Mouse (Mus musculus): ENCODE results near the gene Scap. TPM values are rescaled to one million over a fixed set of nuclear protein-coding genes. Genes with fewer than 3 reads are reported as not detected.
A peak's percentile ranks its signal among the peaks of the same experiment; 100 is the strongest.
"Not testable (repeated sequence)": the region's sequence is repeated elsewhere in the genome, so short reads cannot be mapped to it uniquely, and the experiment has no call there.

Gene Scap
- polyA plus RNA-seq, 1 experiment from 2014 or later = 38.8 TPM

DNA sequence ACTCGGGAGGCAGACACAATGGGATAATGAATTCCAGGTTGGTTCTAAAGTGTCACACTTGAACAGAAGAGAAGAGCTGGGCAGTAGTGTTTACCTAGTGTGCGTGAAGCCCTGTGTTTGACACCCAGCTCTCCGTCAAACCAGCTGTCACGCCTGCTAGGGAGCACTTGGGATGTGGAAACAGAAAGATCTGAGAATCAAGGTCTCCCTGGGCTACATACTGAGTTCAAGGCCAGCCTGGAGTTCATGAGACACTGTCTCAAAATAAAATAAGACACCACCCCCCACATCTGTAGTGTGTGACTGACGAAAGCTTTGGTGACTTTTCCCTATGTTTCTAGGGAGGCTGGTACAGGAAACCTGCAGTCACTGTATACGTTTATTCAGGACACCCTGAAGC, 17.7 kb upstream of the Scap start:
- H3K36me3 ChIP-seq = peaks cover 87% of the 10 kb centered on the region
- no peaks in the 10 kb centered on the region for H3K27me3 ChIP-seq
- no peak overlapping the region for H3K4me2 ChIP-seq
- WGBS = 71% methylated on average over 6 of the region's 6 CpGs
- no peak overlapping the region for H3K4me3 ChIP-seq (replicated peaks)
- no peak overlapping the region for H3K27ac ChIP-seq
- no peaks in the 10 kb centered on the region for H3K4me1 ChIP-seq
- H3K9me3 ChIP-seq (replicated peaks) = no peaks in the 10 kb centered on the region
- H3K9ac ChIP-seq = no peak overlapping the region
- no peak for ATAC-seq (replicated peaks; ENCODE audit: low FRiP score)

DNA sequence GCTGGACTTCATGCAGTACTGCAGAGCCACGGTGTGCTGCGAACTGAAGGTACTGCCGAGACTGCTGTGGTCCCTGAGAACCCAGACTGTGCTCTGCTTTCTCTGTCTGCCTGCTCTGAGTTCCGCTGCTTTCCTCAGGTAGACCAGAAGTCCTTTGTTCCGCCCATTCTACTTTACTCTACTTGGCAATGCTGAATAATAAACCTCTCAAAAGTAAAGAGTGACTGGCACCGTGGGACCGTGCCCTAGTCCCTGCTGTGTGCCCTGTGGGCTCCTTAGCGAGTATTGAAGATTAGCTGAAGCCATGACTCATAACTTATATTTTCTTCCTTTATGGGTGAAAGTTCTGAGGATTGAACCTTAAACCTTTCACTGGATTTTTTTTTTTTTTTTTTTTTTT, 17.2 kb upstream of the Scap start:
- no peaks in the 10 kb centered on the region for H3K9me3 ChIP-seq (replicated peaks)
- no peak for ATAC-seq (replicated peaks; ENCODE audit: low FRiP score)
- H3K36me3 ChIP-seq = peaks cover 87% of the 10 kb centered on the region
- 98% methylated on average over 8 of the region's 8 CpGs for WGBS
- no peak overlapping the region for H3K9ac ChIP-seq
- H3K4me1 ChIP-seq = no peaks in the 10 kb centered on the region
- H3K27me3 ChIP-seq = no peaks in the 10 kb centered on the region
- H3K4me2 ChIP-seq = no peak overlapping the region
- H3K27ac ChIP-seq = no peak overlapping the region
- no peak overlapping the region for H3K4me3 ChIP-seq (replicated peaks)

DNA sequence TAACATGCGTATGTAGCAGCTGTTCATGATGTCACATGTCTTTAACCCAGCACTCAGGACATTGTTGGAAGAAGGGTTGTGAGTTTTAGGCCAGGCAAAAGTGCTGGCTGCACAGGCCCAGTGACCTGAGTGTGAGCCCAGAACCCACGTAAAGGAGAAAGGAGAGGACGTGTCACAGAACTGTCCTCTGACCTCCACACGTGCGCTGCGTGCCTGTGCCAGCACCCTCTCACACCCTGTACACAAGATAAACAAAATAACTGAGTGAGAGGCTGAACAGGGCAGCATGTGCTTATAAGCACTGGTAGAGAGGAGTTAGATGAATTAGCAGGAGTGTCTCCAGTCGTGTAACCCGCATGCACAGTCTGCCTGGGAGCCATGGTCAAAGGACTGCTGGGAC, 16.6 kb upstream of the Scap start:
- no peak overlapping the region for H3K9ac ChIP-seq
- no peaks in the 10 kb centered on the region for H3K4me1 ChIP-seq
- no peak overlapping the region for H3K4me3 ChIP-seq (replicated peaks)
- 92% methylated on average over 8 of the region's 8 CpGs for WGBS
- H3K4me2 ChIP-seq = no peak overlapping the region
- H3K9me3 ChIP-seq (replicated peaks) = no peaks in the 10 kb centered on the region
- no peaks in the 10 kb centered on the region for H3K27me3 ChIP-seq
- peaks cover 88% of the 10 kb centered on the region for H3K36me3 ChIP-seq
- no peak overlapping the region for H3K27ac ChIP-seq
- ATAC-seq (replicated peaks; ENCODE audit: low FRiP score) = no peak

DNA sequence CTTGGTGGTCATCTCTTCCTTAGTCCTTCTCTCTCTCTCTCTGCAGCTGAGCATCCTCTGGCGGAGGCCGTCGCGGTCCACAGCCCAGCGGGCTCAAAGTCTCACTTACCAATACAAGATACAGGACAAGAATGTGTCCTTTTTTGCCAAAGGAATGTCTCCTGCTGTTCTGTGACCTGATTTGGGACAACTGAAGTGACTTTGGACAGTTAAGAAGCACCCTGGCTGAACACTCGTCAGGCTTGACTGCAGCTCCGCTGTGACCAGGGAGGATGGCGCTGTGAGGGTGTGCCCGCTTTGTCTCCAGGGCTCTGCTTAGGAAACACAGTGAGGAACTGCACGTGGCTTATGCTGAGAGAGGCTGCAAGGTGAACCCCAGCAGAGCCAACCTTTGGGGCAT, 12.3 kb upstream of the Scap start:
- WGBS = 80% methylated on average over 10 of the region's 10 CpGs
- Histone ChIP-seq H3K9me3 (replicated peaks) (no peaks in the 10 kb centered on the region), H3K4me1 (no peaks in the 10 kb centered on the region), H3K9ac (no peak overlapping the region), H3K27me3 (no peaks in the 10 kb centered on the region), H3K4me3 (replicated peaks) (no peak overlapping the region), H3K27ac (no peak overlapping the region), H3K36me3 (peaks cover 56% of the 10 kb centered on the region), H3K4me2 (no peak overlapping the region)
- peak; percentile 69; the same call in 1 of the 2 replicates for ATAC-seq (replicated peaks; ENCODE audit: low FRiP score)

DNA sequence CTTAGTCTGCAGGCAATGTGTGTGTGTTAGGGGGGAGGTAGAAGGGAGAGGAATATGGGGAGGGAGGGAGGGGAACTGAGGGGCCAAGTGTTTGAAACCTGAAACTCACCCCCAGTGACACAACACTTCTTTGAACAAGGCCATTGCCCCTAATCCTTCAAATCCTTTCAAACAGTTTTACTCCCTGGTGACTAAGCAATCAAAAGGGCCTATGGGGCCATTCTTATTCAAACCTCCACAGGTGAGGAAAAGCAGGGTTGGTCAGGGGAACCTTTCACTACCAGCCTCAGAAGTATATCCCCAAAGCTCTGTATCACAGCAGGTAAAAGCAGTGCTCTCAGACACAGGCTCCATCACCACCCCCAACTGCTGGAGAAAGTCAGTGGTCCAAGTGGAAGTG, 10.1 kb upstream of the Scap start:
- Histone ChIP-seq H3K9ac (no peak overlapping the region), H3K4me2 (no peak overlapping the region), H3K9me3 (replicated peaks) (no peaks in the 10 kb centered on the region), H3K27me3 (no peaks in the 10 kb centered on the region), H3K27ac (no peak overlapping the region), H3K4me1 (no peaks in the 10 kb centered on the region), H3K4me3 (replicated peaks) (no peak overlapping the region), H3K36me3 (peaks cover 38% of the 10 kb centered on the region)
- ATAC-seq (replicated peaks; ENCODE audit: low FRiP score) = no peak

DNA sequence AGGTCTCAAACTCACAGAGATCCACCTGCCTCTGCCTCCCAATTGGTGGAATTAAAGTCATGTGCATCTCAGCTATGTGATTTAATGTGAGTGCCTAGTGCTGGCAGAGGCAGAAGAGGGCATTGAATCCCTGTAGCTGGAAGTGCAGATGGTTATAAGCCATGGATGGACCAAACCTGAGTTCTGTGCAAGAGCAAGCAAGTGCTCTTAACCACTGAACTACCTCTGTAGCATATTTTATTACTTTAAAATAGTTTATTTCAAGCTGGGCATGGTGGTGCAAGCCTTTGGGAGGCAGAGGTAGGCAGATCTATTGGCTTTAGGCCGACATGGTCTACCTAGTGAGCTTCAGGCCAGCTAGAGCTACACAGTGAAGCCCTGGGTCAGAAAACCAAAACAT, 8.9 kb upstream of the Scap start:
- H3K27me3 ChIP-seq = no peaks in the 10 kb centered on the region
- H3K9ac ChIP-seq = no peak overlapping the region
- no peaks in the 10 kb centered on the region; the same call in 1 of the 2 replicates for H3K4me1 ChIP-seq
- no peaks in the 10 kb centered on the region for H3K9me3 ChIP-seq (replicated peaks)
- no peak for ATAC-seq (replicated peaks; ENCODE audit: low FRiP score)
- H3K4me3 ChIP-seq (replicated peaks) = no peak overlapping the region
- no peak overlapping the region for H3K4me2 ChIP-seq
- peaks cover 26% of the 10 kb centered on the region for H3K36me3 ChIP-seq
- H3K27ac ChIP-seq = no peak overlapping the region
- WGBS = 83% methylated on average over 1 of the region's 1 CpGs

DNA sequence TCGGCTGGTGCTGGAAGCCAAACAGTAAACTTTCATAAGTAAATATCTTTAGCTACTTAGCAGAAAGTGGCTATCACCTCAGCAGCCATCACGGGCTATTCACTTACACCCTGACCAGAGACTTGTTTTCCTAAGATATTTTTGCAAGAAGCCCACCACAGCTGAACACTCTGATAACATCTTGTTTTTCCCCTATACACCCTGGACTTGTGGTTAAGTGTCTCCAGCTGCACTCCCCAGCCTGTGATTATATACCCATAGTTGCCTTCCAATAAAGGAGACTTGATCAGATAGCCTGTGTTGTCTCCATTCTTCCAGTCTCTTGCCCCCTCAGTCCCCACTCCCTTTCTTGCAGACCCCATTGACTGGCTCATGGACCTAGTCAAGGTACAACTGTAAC, 4.9 kb upstream of the Scap start:
- ATAC-seq (replicated peaks; ENCODE audit: low FRiP score) = no peak
- Histone ChIP-seq H3K4me2 (no peak overlapping the region), H3K4me1 (peaks cover 5% of the 10 kb centered on the region; the same call in 1 of the 2 replicates), H3K27me3 (no peaks in the 10 kb centered on the region), H3K36me3 (no peaks in the 10 kb centered on the region), H3K9ac (no peak overlapping the region), H3K4me3 (replicated peaks) (no peak overlapping the region), H3K27ac (no peak overlapping the region), H3K9me3 (replicated peaks) (no peaks in the 10 kb centered on the region)
- 82% methylated on average over 2 of the region's 2 CpGs for WGBS

DNA sequence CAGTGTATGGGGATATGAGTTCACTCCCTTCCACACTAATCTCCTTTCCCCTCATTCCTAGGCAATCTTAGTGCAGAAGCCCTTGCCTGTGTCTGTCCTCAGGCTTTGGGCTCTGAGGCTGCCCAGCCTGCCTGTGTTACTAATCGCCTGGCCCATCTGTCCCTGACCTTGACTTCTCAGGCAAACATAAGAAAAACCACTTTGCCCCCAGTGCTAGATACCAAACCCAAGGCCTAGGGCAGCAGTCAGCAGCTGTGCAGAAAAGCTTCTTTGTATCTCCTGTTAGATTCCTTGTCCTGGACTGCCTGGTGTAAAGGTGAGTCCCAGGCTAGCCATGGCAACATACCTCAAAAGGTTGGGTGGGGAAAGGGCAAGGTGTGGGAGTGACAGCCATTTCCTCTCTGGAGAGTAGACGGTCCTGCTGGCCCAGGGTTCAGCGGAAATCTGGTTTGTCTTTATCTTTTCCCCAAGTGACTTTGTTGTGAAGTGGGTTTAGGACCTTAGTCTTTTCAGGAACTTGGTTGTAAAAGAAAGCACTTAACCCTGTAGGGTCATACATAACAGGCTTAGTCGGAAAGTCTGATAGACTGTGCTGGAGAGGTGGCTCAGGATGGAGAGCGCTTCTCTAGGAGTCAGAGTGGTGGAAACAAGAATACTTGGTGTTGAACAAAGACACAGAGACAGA, 4.0 kb upstream of the Scap start:
- Histone ChIP-seq H3K4me2 (no peak overlapping the region), H3K36me3 (no peaks in the 10 kb centered on the region), H3K27me3 (no peaks in the 10 kb centered on the region), H3K9me3 (replicated peaks) (no peaks in the 10 kb centered on the region), H3K27ac (no peak overlapping the region), H3K9ac (no peak overlapping the region), H3K4me1 (peaks cover 9% of the 10 kb centered on the region), H3K4me3 (replicated peaks) (no peak overlapping the region)
- no peak for ATAC-seq (replicated peaks; ENCODE audit: low FRiP score)
- 46% methylated on average over 5 of the region's 5 CpGs for WGBS

DNA sequence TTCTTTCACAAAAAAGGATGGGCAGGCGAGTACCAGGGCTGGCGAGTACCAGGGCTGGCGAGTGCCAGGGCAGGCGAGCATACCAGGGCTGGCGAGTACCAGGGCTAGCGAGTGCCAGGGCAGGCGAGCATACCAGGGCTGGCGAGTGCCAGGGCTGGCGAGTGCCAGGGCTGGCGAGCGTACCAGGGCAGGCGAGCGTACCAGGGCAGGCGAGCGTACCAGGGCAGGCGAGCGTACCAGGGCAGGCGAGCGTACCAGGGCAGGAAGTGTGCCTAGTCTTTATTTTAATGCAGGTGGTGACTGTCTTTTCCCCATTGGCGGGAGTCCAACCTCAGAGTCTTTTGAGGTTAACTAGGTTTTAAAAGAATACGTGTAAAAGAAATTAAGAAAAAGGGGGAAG, 3.4 kb upstream of the Scap start:
- no peaks in the 10 kb centered on the region for H3K36me3 ChIP-seq
- no peak for ATAC-seq (replicated peaks; ENCODE audit: low FRiP score)
- H3K4me3 ChIP-seq (replicated peaks) = no peak overlapping the region
- H3K27me3 ChIP-seq = no peaks in the 10 kb centered on the region
- peaks cover 12% of the 10 kb centered on the region for H3K4me1 ChIP-seq
- no peak overlapping the region for H3K27ac ChIP-seq
- 82% methylated on average over 21 of the region's 21 CpGs for WGBS
- no peak overlapping the region for H3K4me2 ChIP-seq
- H3K9me3 ChIP-seq (replicated peaks) = no peaks in the 10 kb centered on the region
- H3K9ac ChIP-seq = no peak overlapping the region

DNA sequence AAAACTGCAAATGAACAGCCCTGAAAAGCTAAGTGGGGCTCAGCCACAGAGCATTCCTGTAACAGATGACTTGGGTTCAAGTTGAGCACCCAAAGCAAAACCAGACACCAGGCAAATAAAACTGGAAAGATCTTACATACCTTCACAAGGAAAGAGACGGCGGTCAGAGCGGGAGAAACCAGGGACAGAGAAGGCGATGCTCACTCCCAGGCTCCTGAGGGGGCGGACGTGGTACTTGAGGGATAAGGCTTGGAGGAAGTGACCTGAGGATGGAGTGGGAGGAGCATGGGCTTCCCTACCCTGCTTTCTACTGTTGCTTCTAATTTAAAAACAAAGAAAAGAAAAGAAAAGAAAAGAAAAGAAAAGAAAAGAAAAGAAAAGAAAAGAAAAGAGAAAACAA, 2.7 kb upstream of the Scap start:
- no peaks in the 10 kb centered on the region for H3K36me3 ChIP-seq
- H3K9me3 ChIP-seq (replicated peaks) = no peaks in the 10 kb centered on the region
- no peak for ATAC-seq (replicated peaks; ENCODE audit: low FRiP score)
- no peak overlapping the region for H3K27ac ChIP-seq
- H3K4me1 ChIP-seq = peaks cover 12% of the 10 kb centered on the region
- H3K27me3 ChIP-seq = no peaks in the 10 kb centered on the region
- WGBS = 56% methylated on average over 6 of the region's 6 CpGs
- H3K4me2 ChIP-seq = no peak overlapping the region
- H3K9ac ChIP-seq = no peak overlapping the region
- H3K4me3 ChIP-seq (replicated peaks) = no peak overlapping the region

DNA sequence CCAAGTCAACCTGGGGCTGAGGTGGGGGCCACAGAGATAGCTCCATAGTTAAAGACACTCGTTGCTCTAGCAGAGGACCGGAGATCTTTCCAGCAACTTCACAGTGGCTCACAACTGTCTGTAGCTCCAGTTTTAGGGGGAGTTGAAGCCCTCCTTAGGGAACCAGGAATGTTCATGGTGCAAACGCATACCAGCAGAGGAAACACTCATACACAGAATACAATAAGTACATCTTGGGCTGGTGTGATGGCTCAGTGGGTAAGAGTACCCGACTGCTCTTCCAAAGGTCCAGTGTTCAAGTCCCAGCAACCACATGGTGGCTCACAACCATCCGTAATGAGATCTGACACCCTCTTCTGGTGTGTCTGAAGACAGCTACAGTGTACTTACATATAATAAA, 2.2 kb upstream of the Scap start:
- ATAC-seq (replicated peaks; ENCODE audit: low FRiP score); H3K27ac ChIP-seq; H3K9me3 ChIP-seq (replicated peaks); H3K36me3 ChIP-seq; H3K4me3 ChIP-seq (replicated peaks); H3K9ac ChIP-seq; H3K4me2 ChIP-seq; H3K27me3 ChIP-seq: not testable (repeated sequence)
- H3K4me1 ChIP-seq = peaks cover 12% of the 10 kb centered on the region
- 95% methylated on average over 5 of the region's 5 CpGs for WGBS

DNA sequence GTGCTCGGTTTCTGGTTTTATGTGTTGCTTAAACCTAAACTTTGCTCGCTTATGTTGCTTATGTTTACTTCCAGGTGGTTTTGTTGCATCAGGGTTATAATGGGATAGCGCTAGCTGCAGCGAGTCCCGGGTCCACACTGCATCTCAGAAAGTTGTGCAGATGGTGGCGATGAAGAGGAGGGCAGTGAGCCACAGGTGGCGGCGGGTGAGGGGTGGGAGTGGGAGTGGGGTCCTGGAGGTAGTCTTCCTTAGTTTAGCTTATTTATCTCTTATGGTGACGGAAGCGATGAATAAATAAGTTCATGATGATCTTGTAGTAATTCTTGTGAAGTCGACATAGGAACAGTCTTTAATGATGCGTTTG, 790 bp downstream of the Scap start:
- ATAC-seq (replicated peaks; ENCODE audit: low FRiP score) = no peak

DNA sequence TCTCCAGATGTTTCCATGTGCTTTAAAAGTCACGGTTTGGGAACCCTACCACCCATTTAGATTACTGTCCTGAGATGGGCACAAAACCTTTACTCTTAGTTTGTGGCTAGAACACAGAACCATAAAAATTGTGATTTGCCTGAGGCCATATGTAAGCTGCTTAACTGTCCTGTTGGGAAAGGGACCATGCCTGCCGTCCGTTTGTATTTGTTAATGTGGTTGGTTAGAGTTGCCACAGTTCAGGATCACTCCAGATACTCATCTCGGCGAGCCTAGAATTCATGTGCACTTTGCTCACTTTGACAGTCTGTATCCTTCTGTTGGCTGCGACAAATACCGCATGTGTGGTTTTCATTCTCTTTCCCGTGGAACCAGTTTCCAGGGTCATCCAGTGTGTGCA, 1.8 kb downstream of the Scap start:
- Histone ChIP-seq H3K4me1 (peaks cover 7% of the 10 kb centered on the region), H3K9ac (no peak overlapping the region), H3K9me3 (replicated peaks) (no peaks in the 10 kb centered on the region), H3K36me3 (no peaks in the 10 kb centered on the region), H3K4me3 (replicated peaks) (no peak overlapping the region), H3K27ac (no peak overlapping the region), H3K4me2 (peak overlapping the region; percentile 74; the same call in 1 of the 2 replicates), H3K27me3 (no peaks in the 10 kb centered on the region)
- 71% methylated on average over 8 of the region's 8 CpGs for WGBS
- no peak for ATAC-seq (replicated peaks; ENCODE audit: low FRiP score)

More for the DNA sequence above, 790 bp downstream of the Scap start:
- WGBS = 9% methylated on average over 12 of the region's 12 CpGs
- H3K9me3 ChIP-seq (replicated peaks) = no peaks in the 10 kb centered on the region
- H3K4me3 ChIP-seq (replicated peaks) = peak overlapping the region; percentile 90
- no peaks in the 10 kb centered on the region for H3K36me3 ChIP-seq
- no peaks in the 10 kb centered on the region for H3K27me3 ChIP-seq
- H3K9ac ChIP-seq = peak overlapping the region; percentile 75
- H3K4me1 ChIP-seq = peaks cover 12% of the 10 kb centered on the region
- peak overlapping the region; percentile 68; the same call in 1 of the 2 replicates for H3K27ac ChIP-seq
- peak overlapping the region; percentile 74 for H3K4me2 ChIP-seq

All from kidney, embryonic 15.5 days (tissue).